Mouse (Mus musculus): Measurements from ENCODE around the gene Olfr303. TPM values are rescaled to one million over a fixed set of nuclear protein-coding genes. Genes with fewer than 3 reads are reported as not detected.
"Not testable (repeated sequence)": the region's sequence is repeated elsewhere in the genome, so short reads cannot be mapped to it uniquely, and the experiment has no call there.

Gene Olfr303
- not detected in 2 replicates for polyA plus RNA-seq (2015; fragmentation: Nextera tagmentation; extraction: Ambion mirVana)

DNA sequence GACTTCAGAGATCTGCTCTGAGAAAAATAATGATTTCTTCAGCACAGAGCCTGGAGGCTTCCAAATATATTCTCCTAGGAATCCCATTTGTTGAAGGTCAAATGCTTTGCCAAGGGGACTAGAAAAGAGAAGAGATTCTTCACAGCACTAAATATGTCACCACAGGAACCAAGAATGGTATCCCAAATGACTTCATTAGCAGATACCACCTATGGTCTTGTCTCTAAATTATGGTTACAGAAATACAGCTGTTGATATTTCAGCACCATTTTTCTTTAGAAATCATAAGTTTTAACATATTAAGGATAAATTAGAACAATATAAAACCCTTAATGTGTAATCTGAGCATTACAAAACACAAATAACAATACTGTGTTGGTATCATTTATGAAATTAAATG lies at the start of gene Olfr303:
TSS of gene Olfr303 (minus strand) at position 101 of the 400 bp plus-strand sequence.
- Histone ChIP-seq H3K9ac (no peak within 1 kb of the TSS), H3K4me3 (no peak within 1 kb of the TSS), H3K27ac (no peak within 1 kb of the TSS), H3K4me1 (no peaks in the 10 kb centered on the region), H3K36me3 (no peaks in the 10 kb centered on the region), H3K27me3 (no peaks in the 10 kb centered on the region), H3K4me2 (no peak within 1 kb of the TSS), H3K9me3 (no peaks in the 10 kb centered on the region)
- no peak for ATAC-seq (ENCODE audit: insufficient number of reproducible peaks, insufficient read depth, low FRiP score, low TSS enrichment, low read depth)

DNA sequence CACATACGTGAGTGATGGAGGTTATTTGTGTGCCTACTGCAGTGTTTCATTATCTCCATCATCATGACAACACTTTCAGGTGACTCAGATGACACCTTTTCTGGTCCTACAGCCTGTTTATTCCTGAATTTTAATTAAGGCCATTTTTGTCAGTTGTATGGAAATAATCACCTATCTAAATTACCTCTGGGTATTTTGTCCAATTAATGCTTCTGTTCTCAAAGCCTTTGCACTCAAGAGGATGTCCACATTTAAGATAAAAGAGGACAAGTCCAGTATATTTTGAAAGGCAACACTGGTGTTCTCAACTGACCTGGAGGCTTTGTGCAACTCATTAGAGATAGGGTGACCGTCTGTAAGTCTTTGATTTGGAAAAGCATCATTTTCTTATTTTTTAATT lies 6.0 kb upstream of the Olfr303 start, which contains the start of gene Olfr301:
TSS of gene Olfr301 (plus strand) at position 301 of the 400 bp plus-strand sequence.
- H3K9ac ChIP-seq, result no peak within 1 kb of the TSS
- no peaks in the 10 kb centered on the region for H3K9me3 ChIP-seq
- H3K27me3 ChIP-seq, result no peaks in the 10 kb centered on the region
- H3K4me3 ChIP-seq, result no peak within 1 kb of the TSS
- no peaks in the 10 kb centered on the region for H3K36me3 ChIP-seq
- H3K4me1 ChIP-seq, result no peaks in the 10 kb centered on the region
- H3K27ac ChIP-seq, result no peak within 1 kb of the TSS
- no peak within 1 kb of the TSS for H3K4me2 ChIP-seq
- ATAC-seq (ENCODE audit: insufficient number of reproducible peaks, insufficient read depth, low FRiP score, low TSS enrichment, low read depth), result no peak
- WGBS, result 82% methylated on average over 2 of the region's 2 CpGs

DNA sequence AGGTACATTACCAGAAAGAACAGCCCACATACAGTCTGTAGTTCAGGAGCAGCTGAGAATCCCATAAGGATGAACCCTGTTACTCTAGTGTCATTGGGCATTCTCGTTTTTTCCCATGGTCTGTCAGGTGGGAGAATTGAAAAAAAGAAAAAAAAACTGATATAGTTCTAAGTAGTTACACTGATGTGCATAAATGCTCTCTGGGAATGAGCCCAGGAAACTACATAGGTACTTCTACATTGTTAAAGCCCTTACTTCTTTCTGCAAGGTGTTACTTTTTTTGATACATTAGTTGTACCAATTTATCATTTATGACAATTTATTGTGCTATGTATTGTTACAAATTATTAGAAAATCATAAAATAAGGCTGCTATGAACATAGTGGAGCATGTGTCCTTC lies 11.0 kb downstream of the Olfr303 start, which contains the start of gene Olfr304:
TSS of gene Olfr304 (minus strand) at position 101 of the 400 bp plus-strand sequence.
- Histone ChIP-seq H3K27me3 (no peaks in the 10 kb centered on the region), H3K4me2 (no peak within 1 kb of the TSS), H3K36me3 (no peaks in the 10 kb centered on the region), H3K4me3 (no peak within 1 kb of the TSS), H3K27ac (no peak within 1 kb of the TSS), H3K4me1 (no peaks in the 10 kb centered on the region), H3K9me3 (no peaks in the 10 kb centered on the region), H3K9ac (no peak within 1 kb of the TSS)
- 61% methylated on average over 1 of the region's 1 CpGs for WGBS
- ATAC-seq (ENCODE audit: insufficient number of reproducible peaks, insufficient read depth, low FRiP score, low TSS enrichment, low read depth), result no peak

GRCm38 (mm10) chr7:86385769-86386168 lies 11.8 kb downstream of the Olfr303 start:
- Histone ChIP-seq H3K9me3 (no peaks in the 10 kb centered on the region), H3K4me2 (no peak overlapping the region), H3K27ac (no peak overlapping the region), H3K9ac (no peak overlapping the region), H3K4me3 (no peak overlapping the region), H3K4me1 (no peaks in the 10 kb centered on the region), H3K36me3 (no peaks in the 10 kb centered on the region), H3K27me3 (no peaks in the 10 kb centered on the region)
- WGBS, result 65% methylated on average over 3 of the region's 3 CpGs
- no peak for ATAC-seq (ENCODE audit: insufficient number of reproducible peaks, insufficient read depth, low FRiP score, low TSS enrichment, low read depth)

DNA sequence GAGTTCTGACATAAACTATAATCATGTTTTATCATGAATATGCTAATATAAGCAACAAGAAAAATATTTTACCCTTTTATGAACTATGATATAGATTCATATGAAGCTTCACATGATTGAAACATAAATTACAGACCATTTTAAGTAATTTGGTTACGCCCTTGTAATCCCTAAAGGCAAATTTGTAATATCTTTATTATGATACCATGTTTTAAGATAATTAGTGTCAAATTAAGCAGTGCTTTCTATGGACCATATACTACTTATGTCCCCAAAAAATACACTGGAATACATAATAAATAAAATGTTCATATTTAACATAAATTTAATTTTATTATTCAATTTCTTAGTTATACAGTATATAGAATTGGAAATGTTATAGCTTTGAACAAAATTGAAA lies 30.8 kb downstream of the Olfr303 start, which contains the start of gene Olfr305:
TSS of gene Olfr305 (minus strand) at position 101 of the 400 bp plus-strand sequence.
- no peaks in the 10 kb centered on the region for H3K4me1 ChIP-seq
- no peak for ATAC-seq (ENCODE audit: insufficient number of reproducible peaks, insufficient read depth, low FRiP score, low TSS enrichment, low read depth)
- H3K27me3 ChIP-seq, result no peaks in the 10 kb centered on the region
- no peaks in the 10 kb centered on the region for H3K9me3 ChIP-seq
- no peak within 1 kb of the TSS for H3K27ac ChIP-seq
- 82% methylated on average over 1 of the region's 1 CpGs for WGBS
- no peak within 1 kb of the TSS for H3K4me2 ChIP-seq
- H3K36me3 ChIP-seq, result no peaks in the 10 kb centered on the region
- H3K9ac ChIP-seq, result no peak within 1 kb of the TSS
- no peak within 1 kb of the TSS for H3K4me3 ChIP-seq

DNA sequence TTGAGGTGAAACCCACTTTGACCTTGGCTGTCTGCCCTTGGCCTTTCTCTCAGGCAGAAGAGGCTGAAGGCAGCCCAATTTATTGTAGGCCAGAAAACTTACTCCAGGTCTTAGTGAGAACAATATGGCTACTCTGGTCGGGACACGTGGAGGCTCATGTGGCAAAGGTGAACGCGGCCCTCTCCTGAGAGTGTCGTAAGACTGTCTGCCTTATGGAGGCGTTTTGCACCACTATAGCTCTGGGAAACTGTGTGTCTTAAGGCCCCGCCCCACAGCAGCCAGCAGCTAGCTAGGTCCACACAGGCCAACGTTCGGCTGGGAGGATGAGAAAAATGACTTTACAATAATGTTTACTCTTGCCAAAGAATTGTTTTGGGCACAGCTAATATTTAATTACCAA lies 51.3 kb downstream of the Olfr303 start:
- H3K27me3 ChIP-seq; H3K36me3 ChIP-seq; H3K4me1 ChIP-seq; H3K9me3 ChIP-seq; H3K27ac ChIP-seq; H3K4me2 ChIP-seq; H3K9ac ChIP-seq; ATAC-seq (ENCODE audit: insufficient number of reproducible peaks, insufficient read depth, low FRiP score, low TSS enrichment, low read depth); H3K4me3 ChIP-seq: not testable (repeated sequence)
- 92% methylated on average over 9 of the region's 9 CpGs for WGBS

DNA sequence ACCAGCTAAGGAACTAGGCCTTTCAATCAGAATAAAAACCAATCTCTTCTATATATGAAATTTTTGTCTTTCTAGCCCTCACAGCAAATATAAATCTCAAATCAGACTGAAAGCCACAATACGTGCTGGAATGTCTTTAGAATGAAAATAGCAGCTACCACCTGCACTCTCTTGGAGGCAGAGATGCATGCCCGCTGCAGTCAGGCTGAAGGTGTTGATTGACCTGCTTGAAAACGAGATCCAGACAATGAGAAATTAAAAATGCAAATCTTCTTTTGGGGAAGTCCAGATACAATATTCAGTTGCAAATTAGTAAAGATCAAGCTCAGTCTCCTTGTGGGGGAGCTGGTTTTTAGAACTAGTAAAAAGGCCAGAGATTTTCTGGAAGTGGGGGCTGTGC lies 53.3 kb downstream of the Olfr303 start:
- Histone ChIP-seq H3K36me3 (no peaks in the 10 kb centered on the region), H3K4me3 (no peak overlapping the region), H3K4me1 (no peaks in the 10 kb centered on the region), H3K9me3 (0 out of 2 replicates have a peak, but pooled peaks cover 4% of the 10 kb centered on the region), H3K27ac (no peak overlapping the region), H3K27me3 (no peaks in the 10 kb centered on the region), H3K4me2 (no peak overlapping the region), H3K9ac (no peak overlapping the region)
- no peak for ATAC-seq (ENCODE audit: insufficient number of reproducible peaks, insufficient read depth, low FRiP score, low TSS enrichment, low read depth)
- WGBS, result 64% methylated on average over 3 of the region's 3 CpGs

DNA sequence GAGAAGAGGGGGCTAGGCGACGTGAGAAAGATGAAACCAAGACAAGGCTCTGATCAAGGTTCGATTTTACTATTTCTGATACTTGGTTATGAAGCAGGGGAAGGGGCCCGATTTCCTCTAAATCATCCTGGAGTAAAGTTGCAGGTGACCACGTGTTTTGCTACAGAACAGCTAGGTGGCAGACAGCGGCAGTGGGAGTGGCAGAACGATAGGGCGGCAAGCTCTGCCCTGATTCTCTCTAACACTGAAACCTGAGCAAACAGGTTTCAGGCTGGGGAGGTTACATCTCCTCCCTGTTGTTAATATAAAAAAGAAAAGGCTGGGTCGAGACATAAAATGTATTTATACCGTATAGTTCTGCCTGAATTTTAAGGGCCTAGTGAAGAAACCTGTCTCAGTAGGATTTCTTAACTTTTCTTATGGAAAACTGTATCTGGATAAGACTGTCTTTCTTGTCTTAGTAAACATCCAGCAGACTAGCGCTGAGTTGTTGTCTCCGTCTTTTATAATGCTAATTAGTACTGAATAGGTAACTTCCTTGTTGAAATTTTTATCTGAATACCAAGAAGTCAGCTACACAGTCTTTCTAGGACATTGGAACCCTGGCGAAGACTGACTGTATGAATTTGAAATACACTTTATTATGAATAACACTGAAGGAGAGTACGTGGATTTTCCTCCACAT lies 54.6 kb downstream of the Olfr303 start:
- ATAC-seq (ENCODE audit: insufficient number of reproducible peaks, insufficient read depth, low FRiP score, low TSS enrichment, low read depth), result no peak
- Histone ChIP-seq H3K4me3 (no peak overlapping the region), H3K9me3 (0 out of 2 replicates have a peak, but pooled peaks cover 3% of the 10 kb centered on the region), H3K9ac (no peak overlapping the region), H3K4me1 (no peaks in the 10 kb centered on the region), H3K36me3 (no peaks in the 10 kb centered on the region), H3K27ac (no peak overlapping the region), H3K4me2 (no peak overlapping the region), H3K27me3 (no peaks in the 10 kb centered on the region)
- 76% methylated on average over 14 of the region's 14 CpGs for WGBS

Other genes with a start within 250 kb of the Olfr303 start
- gene Vmn2r75, start 226.0 kb downstream of the Olfr303 start, polyA plus RNA-seq (2015; fragmentation: Nextera tagmentation; extraction: Ambion mirVana), result not detected in 2 replicates
- gene Vmn2r76, start 151.5 kb downstream of the Olfr303 start, polyA plus RNA-seq (2015; fragmentation: Nextera tagmentation; extraction: Ambion mirVana), result not detected in 2 replicates
- gene Olfr310, start 120.6 kb downstream of the Olfr303 start, polyA plus RNA-seq (2015; fragmentation: Nextera tagmentation; extraction: Ambion mirVana), result not detected in 2 replicates
- not detected in 2 replicates for gene Olfr309, start 84.1 kb downstream of the Olfr303 start, polyA plus RNA-seq (2015; fragmentation: Nextera tagmentation; extraction: Ambion mirVana)
- gene Olfr308, start 72.2 kb downstream of the Olfr303 start, polyA plus RNA-seq (2015; fragmentation: Nextera tagmentation; extraction: Ambion mirVana), result not detected in 2 replicates
- gene Olfr307, start 60.2 kb downstream of the Olfr303 start, polyA plus RNA-seq (2015; fragmentation: Nextera tagmentation; extraction: Ambion mirVana), result not detected in 2 replicates
- not detected in 2 replicates for gene Olfr305, start 30.9 kb downstream of the Olfr303 start, polyA plus RNA-seq (2015; fragmentation: Nextera tagmentation; extraction: Ambion mirVana)
- not detected in 2 replicates for gene Olfr304, start 11.1 kb downstream of the Olfr303 start, polyA plus RNA-seq (2015; fragmentation: Nextera tagmentation; extraction: Ambion mirVana)
- not detected in 2 replicates for gene Olfr301, start 6.1 kb upstream of the Olfr303 start, polyA plus RNA-seq (2015; fragmentation: Nextera tagmentation; extraction: Ambion mirVana)
- 0.06 TPM in 1 of 2 replicates, not detected in the other for gene Olfr299, start 62.1 kb upstream of the Olfr303 start, polyA plus RNA-seq (2015; fragmentation: Nextera tagmentation; extraction: Ambion mirVana)
- gene Olfr298, start 94.7 kb upstream of the Olfr303 start, polyA plus RNA-seq (2015; fragmentation: Nextera tagmentation; extraction: Ambion mirVana), result not detected in 2 replicates
- not detected in 2 replicates for gene Olfr297, start 122.2 kb upstream of the Olfr303 start, polyA plus RNA-seq (2015; fragmentation: Nextera tagmentation; extraction: Ambion mirVana)
- not detected in 2 replicates for gene Olfr295, start 186.1 kb upstream of the Olfr303 start, polyA plus RNA-seq (2015; fragmentation: Nextera tagmentation; extraction: Ambion mirVana)
- gene Olfr294, start 218.9 kb upstream of the Olfr303 start, polyA plus RNA-seq (2015; fragmentation: Nextera tagmentation; extraction: Ambion mirVana), result not detected in 2 replicates

All from embryonic facial prominence, embryonic 13.5 days (tissue).